Mouse (Mus musculus) E14TG2a.4 (cell line): ENCODE data around the gene Arv1.

Source experiments
- CTCF ChIP-seq: conservative IDR thresholded peaks from 2 replicates; pipeline ENCODE4 v1.5.1; 2014; ENCODE audit warnings: low read length
- NANOG ChIP-seq: IDR thresholded peaks from 2 replicates; pipeline ENCODE4 v1.6.1; 2014; ENCODE audit warnings: borderline replicate concordance, low read length, mixed read lengths

DNA sequence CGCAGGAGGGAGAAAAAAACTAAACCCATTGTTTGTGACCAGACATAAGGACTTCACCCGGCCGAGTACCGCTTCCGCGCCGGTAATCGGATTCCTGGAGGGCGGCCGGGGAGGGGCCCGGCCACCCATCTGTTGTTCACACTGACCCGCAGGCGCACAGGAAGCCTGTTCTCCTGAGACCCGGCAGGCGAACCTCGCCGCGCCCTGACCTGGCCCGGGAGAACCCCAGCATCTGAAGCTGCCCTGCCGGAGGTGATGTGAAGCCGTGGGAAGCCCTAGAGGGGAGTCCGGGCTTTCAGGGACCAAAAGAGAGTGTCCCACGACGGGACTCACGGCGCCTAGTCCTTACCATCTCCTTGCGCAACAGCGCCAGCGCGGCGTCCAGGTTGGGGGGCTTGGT lies 29.3 kb downstream of the Arv1 start:
- TF ChIP-seq CTCF (no peak), NANOG (no peak)
